Mouse (Mus musculus): ENCODE results near the gene Oasl1.
"Not testable (repeated sequence)": the region's sequence is repeated elsewhere in the genome, so short reads cannot be mapped to it uniquely, and the experiment has no call there.

Gene Oasl1

DNA sequence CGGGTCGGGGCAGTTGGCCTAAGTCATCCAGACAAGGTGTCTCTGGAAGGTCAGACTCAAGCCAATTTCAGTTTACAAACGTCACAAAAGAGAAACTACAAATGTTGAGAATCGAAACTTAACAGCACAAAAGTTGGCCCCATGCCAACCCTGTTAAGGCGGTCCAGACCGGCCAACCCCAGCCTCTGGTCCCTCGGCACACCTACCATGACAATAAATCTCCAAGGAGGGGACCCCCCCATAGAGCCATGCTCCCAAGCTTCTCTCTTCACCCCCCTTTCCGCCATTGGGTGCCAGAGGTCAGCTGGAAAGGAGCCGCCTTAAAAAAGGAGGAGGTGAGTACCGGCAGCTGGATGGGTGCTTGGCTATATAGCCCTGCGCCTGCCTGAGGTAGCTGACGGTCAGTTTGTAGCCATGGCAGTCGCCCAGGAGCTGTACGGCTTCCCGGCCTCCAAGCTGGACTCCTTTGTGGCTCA lies at the start of gene Oasl1:
Gene Oasl1, plus strand, starts transcription at position 243 of the 476 bp plus-strand sequence.
- DNase-seq (ENCODE audit: inconsistent age in 2 of 2, low spot score in 1 of 2): peak; percentile 52 to 90

DNA sequence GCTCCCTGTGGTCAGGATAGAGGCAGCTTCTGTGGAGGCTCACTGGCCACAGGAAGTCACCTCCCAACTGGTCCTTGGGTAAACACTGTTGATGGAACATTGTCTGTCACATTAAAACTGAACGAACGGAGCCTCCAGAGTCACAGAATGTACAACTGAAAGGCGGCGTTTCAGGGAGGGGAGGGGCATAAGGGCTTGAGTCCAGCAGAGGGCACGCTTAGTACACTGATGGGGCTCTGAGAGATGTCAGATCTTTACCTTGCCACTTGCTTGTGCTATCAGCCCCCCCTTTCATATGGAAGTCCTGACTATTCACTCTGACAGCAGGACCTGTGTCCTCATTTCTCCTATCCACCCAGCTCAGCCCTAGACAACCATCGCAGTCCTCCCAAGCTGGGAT lies 47.2 kb upstream of the Oasl1 start:
- DNase-seq (ENCODE audit: inconsistent age in 2 of 2, low spot score in 1 of 2): peak; percentile 20 to 58

GRCm38 (mm10) chr5:114876331-114876730 lies 46.7 kb upstream of the Oasl1 start:
- no peak for DNase-seq (ENCODE audit: inconsistent age in 2 of 2, low spot score in 1 of 2)

DNA sequence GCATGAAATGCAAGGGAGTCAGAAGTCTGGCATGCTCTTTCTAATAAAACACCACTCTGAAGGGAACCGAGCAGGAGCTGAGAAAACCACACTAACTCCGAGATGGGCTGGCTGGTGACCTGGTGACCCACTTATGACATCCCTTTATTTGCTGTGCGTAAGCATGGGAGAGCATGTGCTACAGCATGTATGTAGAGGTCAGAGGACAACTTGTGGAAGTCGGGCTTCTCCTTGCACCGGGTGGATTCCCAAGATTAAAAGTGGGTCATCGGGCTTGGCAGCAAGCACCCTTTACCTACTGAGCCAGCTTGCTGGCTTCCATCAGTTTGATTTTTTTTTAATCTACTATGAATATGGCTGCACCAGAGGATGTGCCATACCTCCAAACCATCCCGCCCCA lies 45.6 kb upstream of the Oasl1 start:
- no peak for DNase-seq (ENCODE audit: inconsistent age in 2 of 2, low spot score in 1 of 2)

DNA sequence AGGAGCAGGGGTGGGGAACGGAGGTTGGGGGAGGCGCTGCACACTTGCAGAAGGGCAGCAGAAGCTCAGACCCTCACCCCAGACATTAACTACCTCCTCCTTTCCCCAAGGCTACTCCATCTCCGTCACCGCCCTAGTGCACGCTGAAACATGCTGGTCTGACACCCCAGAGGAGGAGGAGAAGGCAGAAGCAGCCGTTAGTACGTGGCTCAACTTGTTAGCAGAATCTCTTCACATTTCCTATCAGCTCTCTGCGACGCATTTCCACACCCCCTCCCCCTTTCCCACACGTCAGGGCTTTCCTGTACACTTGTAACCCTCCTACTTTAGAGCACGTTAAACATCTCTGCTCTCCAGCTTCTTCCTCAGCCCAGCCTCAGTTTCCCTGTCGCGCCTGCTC lies 43.6 kb upstream of the Oasl1 start:
- no peak for DNase-seq (ENCODE audit: inconsistent age in 2 of 2, low spot score in 1 of 2)

- not testable (repeated sequence) for DNase-seq (ENCODE audit: inconsistent age in 2 of 2, low spot score in 1 of 2)
Observed at GRCm38 (mm10) chr5:114882319-114882718, 40.7 kb upstream of the Oasl1 start.

- DNase-seq (ENCODE audit: inconsistent age in 2 of 2, low spot score in 1 of 2): no peak
Observed at GRCm38 (mm10) chr5:114883022-114883421, 40.0 kb upstream of the Oasl1 start.

DNA sequence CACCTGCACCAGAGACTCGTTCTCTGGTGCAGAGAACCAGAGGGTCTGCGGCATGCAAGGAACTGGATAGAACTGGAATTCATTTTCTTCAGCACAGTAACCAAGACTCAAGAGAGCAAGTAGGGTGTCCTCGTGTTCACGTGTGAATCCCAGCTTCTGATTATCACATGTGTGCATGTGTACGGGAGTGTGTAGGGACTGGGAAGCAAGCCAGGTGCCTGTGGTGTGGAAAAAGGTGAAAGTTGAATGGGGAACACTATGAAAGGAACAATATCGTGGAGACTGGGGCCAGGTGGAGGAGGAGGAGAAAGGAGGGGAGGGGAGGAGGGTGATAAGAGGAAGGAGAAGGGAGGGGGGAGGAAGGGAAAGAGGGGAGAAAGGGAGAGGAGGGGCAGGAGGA lies 36.2 kb upstream of the Oasl1 start:
- DNase-seq (ENCODE audit: inconsistent age in 2 of 2, low spot score in 1 of 2): no peak

DNA sequence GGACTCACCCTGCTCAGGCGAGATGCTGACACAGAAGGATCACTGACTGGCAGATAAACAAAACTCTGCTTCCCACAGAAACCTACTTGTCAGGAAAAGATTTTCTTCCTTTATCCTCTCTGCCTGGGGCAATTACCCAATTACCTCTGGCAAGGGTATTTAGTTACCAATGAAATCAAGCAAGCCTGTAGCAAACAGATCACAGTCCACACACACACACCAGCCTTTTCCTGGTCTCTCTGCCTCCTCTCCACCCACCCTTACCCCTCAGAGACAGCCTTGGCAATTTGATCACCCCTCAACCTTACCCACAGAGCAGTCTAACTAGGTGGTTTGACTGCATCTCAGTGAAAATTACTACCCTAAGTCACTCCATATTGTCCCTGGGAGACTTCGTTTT lies 34.0 kb upstream of the Oasl1 start:
- DNase-seq (ENCODE audit: inconsistent age in 2 of 2, low spot score in 1 of 2): no peak

- DNase-seq (ENCODE audit: inconsistent age in 2 of 2, low spot score in 1 of 2): no peak
Observed at GRCm38 (mm10) chr5:114895542-114895941, 27.5 kb upstream of the Oasl1 start.

DNA sequence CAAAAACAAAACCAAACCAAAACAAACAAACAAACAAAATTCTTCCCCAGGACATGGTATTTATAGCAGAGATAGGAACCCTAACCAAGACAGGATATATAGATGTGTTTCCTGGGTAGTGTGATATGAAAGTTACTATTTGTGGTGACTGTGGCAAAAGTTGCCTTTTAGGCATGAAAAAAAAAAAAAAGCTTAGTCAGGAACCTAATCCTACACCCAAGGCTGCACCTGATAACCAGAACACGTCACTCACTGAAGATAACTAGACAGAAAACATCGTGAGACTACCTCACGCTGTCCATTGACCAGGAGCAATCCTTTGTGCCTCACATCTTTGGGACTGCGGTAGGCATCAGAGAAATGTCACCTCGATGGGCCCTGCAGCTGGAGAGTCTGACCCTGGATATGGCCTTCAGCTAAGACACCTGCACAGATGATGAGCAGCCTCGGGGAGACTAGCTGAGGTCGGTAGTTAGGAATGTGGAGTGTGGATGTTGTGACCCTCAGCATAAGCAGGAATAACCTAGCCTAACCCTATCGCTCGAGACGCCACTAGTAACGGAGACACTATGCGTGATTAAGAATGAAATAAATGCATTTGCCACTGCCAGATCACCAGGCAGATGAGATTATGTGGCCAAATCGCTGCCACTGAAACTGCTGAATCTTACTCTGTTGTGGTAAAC lies 26.2 kb upstream of the Oasl1 start, which contains the start of gene Oasl2:
Gene Oasl2, plus strand, starts transcription at position 249 of the 686 bp plus-strand sequence.
- no peak for DNase-seq (ENCODE audit: inconsistent age in 2 of 2, low spot score in 1 of 2)

GRCm38 (mm10) chr5:114897374-114897793 lies 25.7 kb upstream of the Oasl1 start:
- peak; percentile 53 to 82 for DNase-seq (ENCODE audit: inconsistent age in 2 of 2, low spot score in 1 of 2)

GRCm38 (mm10) chr5:114898857-114899256 lies 24.2 kb upstream of the Oasl1 start:
- no peak for DNase-seq (ENCODE audit: inconsistent age in 2 of 2, low spot score in 1 of 2)

GRCm38 (mm10) chr5:114902413-114902812 lies 20.6 kb upstream of the Oasl1 start:
- peak; percentile 42 to 78 for DNase-seq (ENCODE audit: inconsistent age in 2 of 2, low spot score in 1 of 2)

GRCm38 (mm10) chr5:114908598-114909305 lies 14.3 kb upstream of the Oasl1 start:
- no peak for DNase-seq (ENCODE audit: inconsistent age in 2 of 2, low spot score in 1 of 2)

DNA sequence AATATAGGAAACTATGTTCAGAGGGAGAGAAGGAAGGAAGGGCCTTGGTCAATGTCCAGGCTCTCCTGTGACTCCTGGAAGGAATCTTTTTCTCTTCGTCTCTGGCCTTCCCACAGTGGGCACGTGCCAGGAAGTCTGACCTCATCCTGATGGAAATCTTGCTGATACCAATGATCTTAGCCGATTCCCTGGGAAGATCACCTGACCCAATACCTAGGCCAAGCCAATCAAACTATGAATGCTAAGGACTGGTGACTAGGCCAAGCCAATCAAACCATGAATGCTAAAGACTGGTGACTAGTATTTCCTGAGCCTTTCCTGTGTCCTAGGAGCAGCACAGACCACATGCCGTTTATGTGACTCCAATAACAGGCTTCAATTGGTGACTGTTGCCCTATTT lies 9.4 kb upstream of the Oasl1 start:
- DNase-seq (ENCODE audit: inconsistent age in 2 of 2, low spot score in 1 of 2): no peak

- no peak for DNase-seq (ENCODE audit: inconsistent age in 2 of 2, low spot score in 1 of 2)
Observed at GRCm38 (mm10) chr5:114914855-114915254, 8.2 kb upstream of the Oasl1 start.

- peak in 1 of 2 experiments; percentile 47 for DNase-seq (ENCODE audit: inconsistent age in 2 of 2, low spot score in 1 of 2)
Observed at GRCm38 (mm10) chr5:114915854-114916253, 7.2 kb upstream of the Oasl1 start.

- no peak for DNase-seq (ENCODE audit: inconsistent age in 2 of 2, low spot score in 1 of 2)
Observed at GRCm38 (mm10) chr5:114916777-114917176, 6.3 kb upstream of the Oasl1 start.

DNA sequence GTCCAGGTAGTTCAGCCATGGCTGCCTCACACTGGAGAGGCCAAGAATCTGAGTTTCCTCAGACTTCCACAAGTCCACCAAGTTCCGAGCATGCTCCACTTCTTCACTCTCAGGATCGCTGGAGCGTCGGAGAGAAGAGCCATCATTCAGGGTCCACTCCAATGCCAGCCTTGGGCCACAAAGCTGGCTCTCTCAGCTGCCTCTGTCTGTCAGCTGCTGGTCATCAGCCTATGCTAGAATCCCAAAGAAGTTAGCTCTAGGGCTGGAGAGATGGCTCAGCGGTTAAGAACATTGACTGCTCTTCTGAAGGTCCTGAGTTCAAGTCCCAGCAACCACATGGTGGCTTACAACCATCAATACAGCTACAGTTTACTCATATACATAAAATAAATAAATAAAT lies 5.7 kb upstream of the Oasl1 start:
- not testable (repeated sequence) for DNase-seq (ENCODE audit: inconsistent age in 2 of 2, low spot score in 1 of 2)

- no peak for DNase-seq (ENCODE audit: inconsistent age in 2 of 2, low spot score in 1 of 2)
Observed at GRCm38 (mm10) chr5:114921551-114922365, 1.3 kb upstream of the Oasl1 start.

DNA sequence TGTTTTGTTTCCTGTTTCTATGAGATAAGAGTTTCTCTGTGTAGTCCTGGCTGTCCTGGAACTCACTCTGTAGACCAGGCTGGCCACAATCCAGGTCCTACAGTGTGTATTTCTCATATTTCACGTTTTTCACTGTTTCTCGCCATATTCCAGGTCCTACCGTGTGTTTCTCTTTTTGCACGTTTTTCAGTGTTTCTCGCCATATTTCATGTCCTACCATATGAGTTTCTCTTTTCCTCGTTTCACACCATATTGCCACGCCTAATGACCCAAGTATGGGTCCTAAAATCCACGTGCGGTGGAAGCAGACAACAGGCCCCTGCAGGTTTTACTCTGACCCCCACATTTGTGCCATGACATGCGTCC lies 691 bp upstream of the Oasl1 start:
- DNase-seq (ENCODE audit: inconsistent age in 2 of 2, low spot score in 1 of 2): no peak

Measured in adrenal gland, adult (tissue).